Mouse (Mus musculus) C2C12 (cell line): ENCODE measurements around the gene Fam227a. TPM values are rescaled to one million over a fixed set of nuclear protein-coding genes. Genes with fewer than 3 reads are reported as not detected.

Experiments used
- H3K27me3 ChIP-seq: one replicate; pipeline ENCODE4 v1.6.1; 2011; ENCODE audit not compliant: control insufficient read depth, insufficient read depth, insufficient read length
- H3K36me3 ChIP-seq: one replicate; pipeline ENCODE4 v1.6.1; 2011; ENCODE audit not compliant: control insufficient read depth, insufficient read depth
- H3K4me3 ChIP-seq: one replicate; pipeline ENCODE4 v1.5.1; 2011; ENCODE audit warnings: mild to moderate bottlenecking, control low read depth; ENCODE audit not compliant: poor library complexity, insufficient read depth, severe bottlenecking
- H3K79me2 ChIP-seq: one replicate; pipeline ENCODE4 v1.6.1; 2011; ENCODE audit not compliant: control insufficient read depth, insufficient read depth
- H3K79me3 ChIP-seq: one replicate; pipeline ENCODE4 v1.6.1; 2011; ENCODE audit warnings: low read depth, control low read depth
- H3ac ChIP-seq: one replicate; pipeline ENCODE3; 2011; ENCODE audit warnings: low read depth; ENCODE audit not compliant: control insufficient read depth, insufficient read length
- CEBPB ChIP-seq: IDR thresholded peaks from one replicate; pipeline ENCODE4 v1.6.1; 2011; ENCODE audit warnings: low read depth, mild to moderate bottlenecking, control low read depth, moderate library complexity
- CTCF ChIP-seq: IDR thresholded peaks from one replicate; pipeline ENCODE4 v1.5.1; 2011; ENCODE audit not compliant: control insufficient read depth, insufficient read depth, insufficient read length
- FOSL1 ChIP-seq: IDR thresholded peaks from one replicate; pipeline ENCODE4 v1.8.0; 2011; ENCODE audit warnings: mild to moderate bottlenecking, low read length; ENCODE audit not compliant: poor library complexity, insufficient read depth, severe bottlenecking
- MAX ChIP-seq: IDR thresholded peaks from one replicate; pipeline ENCODE4 v1.6.1; 2011; ENCODE audit warnings: mild to moderate bottlenecking, control low read depth
- MYOD1 ChIP-seq: IDR thresholded peaks from one replicate; pipeline ENCODE4 v1.6.1; 2011; ENCODE audit warnings: low read depth; ENCODE audit not compliant: control insufficient read depth, insufficient read length
- MYOG ChIP-seq: IDR thresholded peaks from one replicate; pipeline ENCODE4 v1.6.1; 2011; ENCODE audit not compliant: control insufficient read depth, insufficient read length; ENCODE audit errors: extremely low read depth
- USF1 ChIP-seq: IDR thresholded peaks from one replicate; pipeline ENCODE4 v1.6.1; 2011; ENCODE audit warnings: low read depth, mild to moderate bottlenecking, control low read depth, moderate library complexity
- polyA plus RNA-seq: library from polyadenylated mRNA; unstranded; fragments of >200 nt; fragmentation: generic; extraction: Trizol; gene quantifications from one replicate; pipeline ENCODE4 v1.2.1, GENCODE M21; 2012; ENCODE audit warnings: missing spikeins

Fam227a gene
- polyA plus RNA-seq, 1 experiment = 0.27 TPM

DNA sequence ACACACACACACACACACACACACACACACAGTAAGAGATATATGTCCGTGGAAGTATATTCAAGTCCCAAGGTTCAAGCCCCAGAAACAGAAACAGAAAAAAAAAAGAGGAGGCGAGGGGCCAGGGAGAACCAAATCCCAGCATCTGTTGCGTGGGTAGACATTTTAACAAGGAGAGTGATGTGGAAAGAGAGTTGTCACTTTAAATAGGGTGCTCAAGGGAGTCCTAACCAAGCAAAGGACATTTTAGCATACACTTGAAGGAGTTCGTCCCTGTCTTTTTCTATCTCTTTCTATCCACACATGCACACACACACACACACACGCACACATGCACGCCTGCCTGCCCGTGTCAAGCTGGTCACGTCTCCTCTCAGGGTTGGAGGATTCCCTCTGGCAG is 5.9 kb upstream of the Fam227a start:
- H3ac ChIP-seq = no peak overlapping the region

DNA sequence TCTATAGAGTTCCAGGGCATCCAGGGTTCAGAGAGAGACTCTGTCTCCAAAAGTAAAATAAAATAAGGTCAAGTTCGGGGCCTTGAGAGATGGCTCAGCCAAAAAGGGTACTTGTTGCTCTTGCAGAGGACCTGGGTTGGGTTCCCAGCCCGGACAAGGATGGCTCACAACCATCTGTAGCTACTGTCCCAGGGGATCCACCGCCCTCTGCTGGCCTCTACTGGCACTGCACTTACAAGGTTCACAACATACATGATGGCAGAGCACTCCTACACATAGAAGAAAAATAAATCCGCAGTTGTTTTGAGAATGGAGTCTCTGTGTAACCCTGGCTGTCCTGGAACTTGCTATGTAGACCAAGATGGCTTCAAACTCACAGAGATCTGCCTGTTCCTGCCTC is 3.1 kb upstream of the Fam227a start:
- Histone ChIP-seq H3K27me3 (no peaks in the 10 kb centered on the region), H3K4me3 (no peak overlapping the region), H3K79me3 (no peaks in the 10 kb centered on the region), H3K79me2 (no peaks in the 10 kb centered on the region), H3ac (no peak overlapping the region), H3K36me3 (peaks cover 15% of the 10 kb centered on the region)
- TF ChIP-seq CEBPB = no peak
- TF ChIP-seq CTCF = no peak
- no peak for TF ChIP-seq MAX
- TF ChIP-seq MYOD1 = no peak
- no peak for TF ChIP-seq FOSL1
- no peak for TF ChIP-seq USF1
- TF ChIP-seq MYOG = no peak

More for the DNA sequence above, 5.9 kb upstream of the Fam227a start:
- no peak for TF ChIP-seq USF1
- TF ChIP-seq MAX = no peak
- TF ChIP-seq MYOG = no peak
- no peaks in the 10 kb centered on the region for H3K79me3 ChIP-seq
- no peaks in the 10 kb centered on the region for H3K27me3 ChIP-seq
- H3K36me3 ChIP-seq = peaks cover 16% of the 10 kb centered on the region
- no peaks in the 10 kb centered on the region for H3K79me2 ChIP-seq
- H3K4me3 ChIP-seq = no peak overlapping the region

DNA sequence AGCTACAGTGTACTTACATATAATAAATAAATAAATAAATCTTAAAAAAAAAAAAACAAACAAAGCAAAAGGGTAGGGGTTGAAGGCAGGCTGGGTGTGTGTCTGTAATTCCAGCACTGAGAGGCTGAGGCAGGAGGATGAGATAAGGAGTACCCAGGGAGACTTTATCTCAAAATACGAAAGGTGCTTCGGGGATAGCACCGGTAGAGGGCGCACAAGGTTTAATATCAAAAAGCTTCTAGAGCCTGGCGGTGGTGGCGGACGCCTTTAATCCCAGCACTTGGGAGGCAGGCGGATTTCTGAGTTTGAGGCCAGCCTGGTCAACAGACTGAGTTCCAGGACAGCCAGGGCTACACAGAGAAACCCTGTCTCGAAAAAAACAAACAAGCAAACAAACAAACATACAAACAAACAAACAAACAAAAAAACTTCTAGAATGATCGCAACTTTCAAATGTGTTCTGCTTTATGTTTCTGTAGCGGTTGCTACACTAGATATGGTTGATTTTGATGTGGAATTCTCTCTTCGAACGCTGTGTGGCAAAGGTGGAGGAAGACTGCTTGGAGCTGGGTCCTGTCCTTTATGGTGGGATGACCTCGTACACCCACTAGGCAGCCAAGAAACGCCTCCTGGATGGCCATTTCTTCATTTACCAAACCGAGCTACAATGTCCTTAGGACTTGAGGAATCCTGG is 772 bp downstream of the Fam227a start:
- H3K79me2 ChIP-seq = no peaks in the 10 kb centered on the region
- H3K79me3 ChIP-seq = no peaks in the 10 kb centered on the region
- H3K4me3 ChIP-seq = peak overlapping the region; percentile 68
- H3K27me3 ChIP-seq = no peaks in the 10 kb centered on the region
- H3K36me3 ChIP-seq = peaks cover 6% of the 10 kb centered on the region
- TF ChIP-seq MAX = peak; percentile 56
- peak; percentile 52 for TF ChIP-seq CTCF
- TF ChIP-seq MYOD1 = no peak
- H3ac ChIP-seq = peak overlapping the region; percentile 83

DNA sequence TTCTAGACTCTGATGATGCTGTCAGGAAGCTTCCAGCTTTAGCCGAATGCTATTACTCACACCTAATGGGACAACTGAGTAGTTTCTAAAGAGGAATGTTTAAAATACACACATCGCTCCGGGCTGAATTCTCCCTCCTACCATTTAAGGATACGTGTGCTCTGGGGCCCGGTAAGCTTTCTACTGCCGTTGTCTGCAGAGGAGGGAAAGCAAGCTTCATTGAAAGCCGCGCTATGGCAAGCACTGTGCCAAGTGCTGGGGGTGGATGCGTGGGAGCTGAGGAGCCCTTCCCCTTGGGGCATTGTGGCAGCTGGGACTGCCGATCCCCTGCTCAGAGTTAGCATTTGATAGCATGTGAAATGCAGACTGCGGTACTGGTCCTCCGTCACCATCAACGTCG is 2.3 kb downstream of the Fam227a start:
- no peaks in the 10 kb centered on the region for H3K27me3 ChIP-seq
- no peaks in the 10 kb centered on the region for H3K79me2 ChIP-seq
- no peak overlapping the region for H3ac ChIP-seq
- no peak for TF ChIP-seq MYOG
- TF ChIP-seq USF1 = no peak
- TF ChIP-seq CEBPB = no peak
- TF ChIP-seq MYOD1 = no peak
- no peak for TF ChIP-seq MAX
- no peak for TF ChIP-seq CTCF
- no peak for TF ChIP-seq FOSL1
- H3K79me3 ChIP-seq = no peaks in the 10 kb centered on the region
- no peaks in the 10 kb centered on the region for H3K36me3 ChIP-seq
- no peak overlapping the region for H3K4me3 ChIP-seq

DNA sequence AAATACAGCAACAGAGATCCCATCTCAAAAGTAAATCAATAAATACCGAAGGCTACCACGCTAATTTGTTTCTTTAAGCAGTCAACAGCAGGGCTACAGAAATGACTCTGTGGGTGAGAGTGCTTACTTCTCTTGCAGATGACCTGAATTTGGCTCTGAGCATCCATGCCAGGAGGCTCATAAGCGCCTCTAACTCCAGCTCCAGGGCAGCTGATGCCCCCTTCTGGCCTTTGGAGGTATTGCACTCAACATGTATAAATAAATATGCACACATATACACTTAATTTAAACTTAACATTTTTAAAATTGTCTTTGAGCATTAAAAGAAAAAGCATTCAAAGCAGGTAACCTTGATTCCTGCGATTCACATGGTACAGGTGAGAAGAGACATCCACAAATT is 7.3 kb downstream of the Fam227a start:
- no peaks in the 10 kb centered on the region for H3K36me3 ChIP-seq
- no peak overlapping the region for H3ac ChIP-seq
- H3K79me3 ChIP-seq = no peaks in the 10 kb centered on the region
- H3K79me2 ChIP-seq = no peaks in the 10 kb centered on the region
- TF ChIP-seq MYOG (no peak), CTCF (no peak), FOSL1 (no peak)
- no peaks in the 10 kb centered on the region for H3K27me3 ChIP-seq
- H3K4me3 ChIP-seq = no peak overlapping the region

DNA sequence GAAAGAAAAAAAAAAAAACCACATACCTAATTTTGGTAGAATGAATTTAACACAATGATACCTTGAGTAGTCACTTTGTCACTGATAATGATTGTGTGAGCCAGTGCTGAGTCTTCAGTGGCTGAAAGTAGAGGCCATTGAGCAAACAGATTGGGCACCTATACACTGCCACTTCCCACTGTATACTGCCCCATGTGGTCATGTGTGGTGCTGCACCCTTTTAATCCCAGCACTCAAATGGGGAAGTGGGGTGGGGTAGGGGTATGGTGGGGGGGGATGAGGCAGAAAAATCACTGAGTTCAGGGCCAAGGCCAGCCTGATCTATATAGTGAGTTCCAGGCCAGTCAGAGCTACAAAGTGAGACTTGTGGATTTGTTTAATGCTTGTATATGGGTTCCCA is 8.2 kb downstream of the Fam227a start:
- H3K79me2 ChIP-seq = no peaks in the 10 kb centered on the region
- no peak overlapping the region for H3ac ChIP-seq
- TF ChIP-seq USF1 (peak; percentile 4), MYOG (no peak), FOSL1 (no peak), CEBPB (no peak), CTCF (peak; percentile 58), MYOD1 (no peak)
- H3K27me3 ChIP-seq = no peaks in the 10 kb centered on the region
- H3K79me3 ChIP-seq = no peaks in the 10 kb centered on the region
- H3K4me3 ChIP-seq = no peak overlapping the region
- H3K36me3 ChIP-seq = no peaks in the 10 kb centered on the region
